Mouse (Mus musculus): ENCODE results near the gene Ccdc85c. TPM values are rescaled to one million over a fixed set of nuclear protein-coding genes. Genes with fewer than 3 reads are reported as not detected.

Ccdc85c gene
- polyA plus RNA-seq, 1 experiment from 2014 or later: 4.9 TPM

GRCm38 (mm10) chr12:108292419-108292818, 17.2 kb upstream of the Ccdc85c start:
- Histone ChIP-seq H3K9me3 (no peaks in the 10 kb centered on the region), H3K4me1 (peaks cover 5% of the 10 kb centered on the region), H3K27ac (no peak overlapping the region), H3K4me2 (peak overlapping the region; percentile 4), H3K36me3 (no peaks in the 10 kb centered on the region), H3K27me3 (no peaks in the 10 kb centered on the region), H3K4me3 (no peak overlapping the region), H3K9ac (no peak overlapping the region)
- ATAC-seq (ENCODE audit: borderline replicate concordance, extremely low read depth, low FRiP score, low TSS enrichment): peak; percentile 41; the same call in 1 of the 2 replicates
- WGBS: 11% methylated on average over 9 of the region's 9 CpGs

DNA sequence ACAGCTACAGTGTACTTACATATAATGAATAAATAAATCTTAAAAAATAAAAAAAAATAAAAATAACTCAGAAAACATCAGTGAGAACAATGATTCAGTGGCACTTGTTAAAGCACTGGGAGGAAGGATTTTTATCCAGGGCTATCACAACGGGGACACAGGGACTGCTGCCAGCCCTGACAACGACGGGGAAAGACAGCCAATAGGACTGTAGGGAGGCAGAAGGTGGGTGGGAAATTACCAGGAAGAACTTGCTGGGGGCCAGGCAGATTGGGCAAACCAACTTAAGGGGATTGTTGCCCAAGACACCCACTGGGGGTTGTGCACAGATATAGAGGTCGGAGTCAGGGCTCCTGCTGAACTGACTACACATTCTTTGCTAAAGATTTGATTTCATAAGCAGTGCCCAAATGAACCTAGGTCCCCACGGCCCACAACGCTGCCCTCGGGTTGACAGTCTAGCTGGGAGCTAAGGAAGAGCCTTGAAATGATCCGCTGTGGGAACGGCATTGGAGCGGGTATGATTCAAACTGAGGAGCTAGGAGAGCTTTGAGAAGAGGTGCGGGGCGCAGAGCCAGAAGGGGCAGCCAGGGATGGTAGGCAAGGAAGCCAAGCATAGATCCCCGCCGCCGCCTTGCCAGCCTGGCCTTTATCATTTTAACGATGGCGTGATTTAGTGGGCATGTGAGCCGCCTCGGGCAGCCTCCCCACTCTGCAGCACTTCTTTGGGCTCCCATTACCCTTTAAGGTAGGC, 13.1 kb upstream of the Ccdc85c start:
- ATAC-seq (ENCODE audit: borderline replicate concordance, extremely low read depth, low FRiP score, low TSS enrichment): no peak
- Histone ChIP-seq H3K27me3 (no peaks in the 10 kb centered on the region), H3K4me2 (no peak overlapping the region), H3K9me3 (no peaks in the 10 kb centered on the region), H3K4me3 (no peak overlapping the region), H3K9ac (no peak overlapping the region), H3K27ac (no peak overlapping the region), H3K4me1 (peaks cover 22% of the 10 kb centered on the region), H3K36me3 (no peaks in the 10 kb centered on the region)
- WGBS: 82% methylated on average over 19 of the region's 19 CpGs

DNA sequence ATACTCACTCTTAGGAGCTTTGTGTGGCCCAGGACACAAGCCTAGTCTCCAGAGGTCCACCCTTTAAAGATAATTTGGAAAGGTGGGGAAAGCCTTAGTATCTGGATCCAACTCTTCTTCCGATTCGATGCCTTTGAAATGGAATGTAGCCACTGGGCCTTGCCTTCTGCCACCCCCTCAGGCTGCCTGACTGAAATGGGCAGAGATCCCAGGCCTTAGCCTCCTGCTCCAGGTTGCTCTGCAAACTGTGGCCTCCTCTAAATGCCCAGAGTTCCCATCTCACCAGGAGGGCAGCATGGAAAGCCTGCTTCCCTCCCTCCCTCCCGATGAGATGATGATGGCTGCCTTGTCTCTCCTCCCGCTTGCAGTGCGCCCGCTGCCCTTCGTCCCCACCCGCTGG, 11.8 kb upstream of the Ccdc85c start:
- no peaks in the 10 kb centered on the region for H3K36me3 ChIP-seq
- H3K4me2 ChIP-seq: no peak overlapping the region
- no peak overlapping the region for H3K27ac ChIP-seq
- H3K9me3 ChIP-seq: no peaks in the 10 kb centered on the region
- no peak for ATAC-seq (ENCODE audit: borderline replicate concordance, extremely low read depth, low FRiP score, low TSS enrichment)
- WGBS: 76% methylated on average over 3 of the region's 8 CpGs
- no peaks in the 10 kb centered on the region for H3K27me3 ChIP-seq
- H3K4me3 ChIP-seq: no peak overlapping the region
- peaks cover 17% of the 10 kb centered on the region for H3K4me1 ChIP-seq
- no peak overlapping the region for H3K9ac ChIP-seq

DNA sequence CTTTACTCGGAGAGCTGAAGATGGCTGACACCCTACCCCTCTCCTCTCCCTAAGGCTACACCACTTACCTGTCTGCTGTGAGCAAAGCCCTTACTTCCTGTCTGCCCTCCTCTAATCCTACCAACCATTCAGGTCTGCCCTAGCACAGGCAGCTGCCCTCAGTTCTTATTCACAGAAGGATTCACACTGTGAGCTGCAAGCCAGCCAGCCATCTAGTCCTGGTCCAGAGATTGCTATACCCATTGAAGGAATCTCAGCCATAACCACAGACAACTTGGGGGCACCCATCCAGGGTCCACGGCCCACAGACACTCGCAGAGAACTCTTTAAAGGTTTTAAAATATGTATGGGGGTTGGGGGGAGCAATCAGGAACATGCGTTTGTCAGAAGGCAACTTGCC, 11.2 kb upstream of the Ccdc85c start:
- Histone ChIP-seq H3K9me3 (no peaks in the 10 kb centered on the region), H3K27me3 (no peaks in the 10 kb centered on the region), H3K4me3 (no peak overlapping the region), H3K4me2 (no peak overlapping the region), H3K27ac (no peak overlapping the region; the same call in 1 of the 2 replicates), H3K9ac (no peak overlapping the region), H3K4me1 (peaks cover 17% of the 10 kb centered on the region), H3K36me3 (no peaks in the 10 kb centered on the region)
- no peak for ATAC-seq (ENCODE audit: borderline replicate concordance, extremely low read depth, low FRiP score, low TSS enrichment)
- WGBS: 67% methylated on average over 4 of the region's 4 CpGs

DNA sequence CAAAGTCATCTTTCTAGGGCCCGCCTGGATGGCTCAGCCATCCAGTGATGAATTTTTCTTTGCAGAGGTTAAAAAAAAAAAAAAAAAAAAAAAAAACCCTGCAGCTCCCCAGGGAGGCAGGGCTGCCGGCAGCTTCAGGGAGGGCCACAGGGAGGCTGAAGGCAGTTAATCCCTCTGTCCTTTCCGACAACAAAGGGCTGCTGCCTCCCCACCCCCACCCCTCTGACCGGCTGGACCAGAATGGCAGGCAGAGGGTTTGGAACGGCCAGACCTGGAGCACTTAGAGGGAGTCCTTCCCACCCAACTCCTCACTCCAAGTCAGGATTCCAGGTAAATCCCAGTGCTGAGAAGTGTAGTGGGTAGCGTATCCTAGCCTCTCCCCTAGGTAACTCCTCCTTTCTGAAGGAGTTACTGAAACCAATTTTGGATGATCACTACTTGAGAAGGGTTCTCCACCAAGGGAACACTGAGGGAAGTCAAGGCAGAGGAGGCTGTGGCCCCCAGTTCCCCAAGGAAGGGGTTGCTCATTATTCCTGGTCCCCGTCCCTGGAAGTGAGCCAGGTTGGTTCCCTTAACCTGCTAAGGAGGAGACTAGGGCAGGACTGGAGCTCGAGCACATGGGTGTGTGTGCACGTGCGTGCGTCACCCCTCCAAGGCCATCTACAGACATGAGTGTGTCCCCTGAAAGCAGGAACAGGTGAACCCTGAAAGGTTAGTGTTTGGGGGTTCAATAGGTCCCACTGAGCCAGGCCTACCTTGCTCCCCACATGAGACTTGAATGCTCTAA, 10.2 kb upstream of the Ccdc85c start:
- WGBS: 35% methylated on average over 11 of the region's 11 CpGs
- Histone ChIP-seq H3K9me3 (no peaks in the 10 kb centered on the region), H3K27ac (peak overlapping the region; percentile 41), H3K36me3 (no peaks in the 10 kb centered on the region), H3K9ac (no peak overlapping the region), H3K27me3 (no peaks in the 10 kb centered on the region), H3K4me2 (peak overlapping the region; percentile 14), H3K4me3 (no peak overlapping the region), H3K4me1 (peaks cover 17% of the 10 kb centered on the region)
- peak; percentile 50 for ATAC-seq (ENCODE audit: borderline replicate concordance, extremely low read depth, low FRiP score, low TSS enrichment)

- no peak overlapping the region for H3K9ac ChIP-seq
- WGBS: 32% methylated on average over 14 of the region's 14 CpGs
- no peaks in the 10 kb centered on the region for H3K9me3 ChIP-seq
- H3K36me3 ChIP-seq: no peaks in the 10 kb centered on the region
- H3K27me3 ChIP-seq: no peaks in the 10 kb centered on the region
- peak overlapping the region; percentile 41; the same call in 1 of the 2 replicates for H3K27ac ChIP-seq
- no peak overlapping the region for H3K4me3 ChIP-seq
- peak; percentile 20; the same call in 1 of the 2 replicates for ATAC-seq (ENCODE audit: borderline replicate concordance, extremely low read depth, low FRiP score, low TSS enrichment)
- H3K4me1 ChIP-seq: peaks cover 17% of the 10 kb centered on the region
- peak overlapping the region; percentile 14 for H3K4me2 ChIP-seq
Observed at GRCm38 (mm10) chr12:108284455-108285224, 9.4 kb upstream of the Ccdc85c start.

DNA sequence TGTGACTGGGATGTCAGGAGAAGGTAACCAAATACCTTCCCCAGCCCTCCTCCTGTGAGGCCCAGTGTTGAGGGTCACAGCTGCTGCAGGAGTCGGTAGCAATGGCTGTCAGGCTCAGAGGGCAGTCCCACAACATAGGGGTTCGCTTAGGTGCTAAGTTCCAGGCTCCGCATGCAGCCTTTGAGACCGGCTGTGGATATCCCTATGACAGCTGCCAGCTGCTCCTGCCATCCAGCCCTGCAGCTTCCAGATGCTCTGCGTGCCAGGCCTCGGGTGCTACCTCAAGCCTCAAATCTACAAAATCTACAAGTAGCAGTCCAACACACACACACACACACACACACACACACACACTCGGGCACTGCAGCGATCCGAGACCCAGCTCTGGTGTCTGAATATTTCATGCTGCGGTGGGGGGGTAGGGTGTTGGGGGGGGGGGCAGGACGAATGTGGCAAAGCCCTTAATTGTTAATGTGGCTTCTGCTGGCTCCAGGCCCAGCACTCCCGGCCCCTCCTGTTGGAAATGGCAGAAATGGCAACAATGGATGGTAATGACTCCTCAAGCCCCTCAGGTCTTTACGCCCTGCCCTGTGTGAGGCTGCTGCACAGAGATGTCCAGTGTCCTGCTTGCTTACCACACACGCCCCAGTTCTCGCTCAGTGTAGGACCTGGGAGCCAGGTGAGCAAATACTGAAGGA, 3.1 kb upstream of the Ccdc85c start:
- no peak overlapping the region for H3K4me3 ChIP-seq
- 0 out of 2 replicates have a peak overlapping the region, but pooled peaks have one; percentile 83 for H3K4me2 ChIP-seq
- no peak overlapping the region for H3K9ac ChIP-seq
- H3K27me3 ChIP-seq: peaks cover 11% of the 10 kb centered on the region; the same call in 1 of the 2 replicates
- WGBS: 35% methylated on average over 15 of the region's 15 CpGs
- ATAC-seq (ENCODE audit: borderline replicate concordance, extremely low read depth, low FRiP score, low TSS enrichment): no peak
- H3K4me1 ChIP-seq: peaks cover 44% of the 10 kb centered on the region
- H3K36me3 ChIP-seq: no peaks in the 10 kb centered on the region
- no peaks in the 10 kb centered on the region for H3K9me3 ChIP-seq
- H3K27ac ChIP-seq: no peak overlapping the region; the same call in 1 of the 2 replicates

DNA sequence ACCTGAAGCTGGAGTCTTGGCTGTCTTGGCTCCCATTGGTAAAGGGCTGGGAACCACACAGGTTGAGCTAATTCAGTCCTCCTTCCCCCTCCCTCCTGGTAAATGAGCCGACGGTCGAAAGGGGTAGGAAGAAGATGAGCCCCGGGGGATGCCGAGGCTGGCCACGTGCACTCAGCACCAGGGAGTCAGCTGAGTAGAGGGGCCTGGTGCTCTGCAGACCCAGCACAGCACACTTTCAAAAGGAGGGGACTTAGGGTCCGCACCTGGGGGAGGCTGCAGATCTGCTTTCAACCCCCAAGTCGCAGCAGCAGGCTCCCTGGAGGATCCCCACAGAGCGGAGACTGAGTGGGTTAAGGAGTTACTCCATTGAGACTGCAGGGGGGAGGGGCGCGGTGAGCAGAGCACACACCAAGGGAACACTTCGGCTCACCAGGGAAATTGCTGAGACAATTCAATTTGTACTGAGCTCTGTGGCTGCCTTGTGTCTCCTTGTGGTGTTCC, 2.2 kb upstream of the Ccdc85c start:
- Histone ChIP-seq H3K4me2 (peak overlapping the region; percentile 83), H3K9me3 (no peaks in the 10 kb centered on the region), H3K36me3 (no peaks in the 10 kb centered on the region), H3K27ac (no peak overlapping the region), H3K9ac (peak overlapping the region; percentile 10; the same call in 1 of the 2 replicates), H3K4me3 (peak overlapping the region; percentile 10; the same call in 1 of the 2 replicates), H3K27me3 (peaks cover 11% of the 10 kb centered on the region; the same call in 1 of the 2 replicates), H3K4me1 (peaks cover 53% of the 10 kb centered on the region)
- ATAC-seq (ENCODE audit: borderline replicate concordance, extremely low read depth, low FRiP score, low TSS enrichment): no peak
- 9% methylated on average over 12 of the region's 12 CpGs for WGBS

DNA sequence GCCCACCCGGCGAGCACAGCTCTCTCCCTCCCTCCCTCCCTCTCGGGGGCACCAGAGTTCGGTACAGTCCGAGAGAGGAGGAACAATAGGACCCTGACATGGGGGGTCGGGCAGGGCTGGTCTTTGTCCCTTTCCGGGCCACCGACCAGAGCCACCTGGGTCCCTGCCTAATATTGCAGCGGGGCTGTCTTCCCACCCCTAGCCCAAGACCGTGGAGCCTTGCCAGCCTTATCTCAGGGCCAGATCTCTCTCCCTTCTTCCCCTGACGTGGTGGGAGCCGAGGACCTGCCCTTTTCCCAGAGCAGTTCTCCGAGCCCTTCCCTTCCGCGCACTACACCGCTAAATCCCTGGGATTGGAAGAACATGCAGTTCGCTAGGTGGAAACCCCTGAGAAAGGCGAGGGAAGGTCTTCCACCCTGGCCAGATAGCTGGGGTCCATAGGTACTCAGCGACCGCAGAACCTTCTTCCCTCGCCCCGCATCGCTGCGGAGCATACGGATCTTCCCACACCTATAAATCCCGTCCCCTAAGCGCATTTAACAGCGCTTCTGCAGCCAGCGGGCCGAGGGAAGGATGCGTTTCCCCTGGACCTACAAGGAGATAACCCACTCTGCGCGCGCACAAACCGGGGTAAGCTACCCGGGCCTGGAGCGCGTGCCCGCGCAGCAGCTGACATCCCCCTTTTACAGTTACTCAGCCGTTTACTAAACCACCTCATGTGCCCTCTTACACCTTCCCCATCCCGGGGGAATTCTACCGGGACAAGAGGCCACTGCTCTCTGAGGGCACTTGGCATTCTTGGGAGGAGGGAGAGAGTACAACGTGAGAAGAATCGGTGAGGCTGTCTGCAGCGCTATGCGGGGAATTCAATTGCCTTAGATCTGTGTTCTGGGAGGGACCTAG, 946 bp upstream of the Ccdc85c start:
- Histone ChIP-seq H3K27ac (peak overlapping the region; percentile 77), H3K27me3 (peaks cover 11% of the 10 kb centered on the region; the same call in 1 of the 2 replicates), H3K9ac (peak overlapping the region; percentile 57), H3K4me3 (peak overlapping the region; percentile 67), H3K4me1 (peaks cover 65% of the 10 kb centered on the region), H3K36me3 (no peaks in the 10 kb centered on the region), H3K4me2 (peak overlapping the region; percentile 83), H3K9me3 (no peaks in the 10 kb centered on the region)
- ATAC-seq (ENCODE audit: borderline replicate concordance, extremely low read depth, low FRiP score, low TSS enrichment): peak; percentile 32; the same call in 1 of the 2 replicates
- under 1% methylated on average over 46 of the region's 47 CpGs for WGBS

DNA sequence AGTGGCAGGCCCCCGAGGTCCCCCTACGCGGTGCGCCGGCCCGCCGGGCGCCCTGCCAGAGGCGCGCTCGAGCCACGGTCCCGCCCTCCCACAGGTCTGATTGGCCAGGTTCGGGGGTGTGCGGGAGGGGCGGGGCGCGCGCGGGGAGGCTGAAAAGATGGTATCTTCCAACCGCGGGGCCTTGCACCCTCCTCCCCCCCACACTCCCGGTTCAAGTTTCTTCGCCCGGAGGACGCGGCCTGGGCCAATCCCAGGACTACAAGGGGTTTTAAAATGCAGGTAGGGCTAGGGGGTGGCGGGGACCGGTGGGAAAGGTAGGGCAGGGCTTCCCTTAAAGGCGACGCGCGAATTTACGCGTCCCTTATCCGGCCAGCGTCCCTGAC, 274 bp upstream of the Ccdc85c start:
- peak; percentile 96 for ATAC-seq (ENCODE audit: borderline replicate concordance, extremely low read depth, low FRiP score, low TSS enrichment)
- no peaks in the 10 kb centered on the region for H3K9me3 ChIP-seq
- WGBS: under 1% methylated on average over 26 of the region's 37 CpGs

More for the DNA sequence above, 274 bp upstream of the Ccdc85c start:
- H3K4me2 ChIP-seq: peak overlapping the region; percentile 83
- peak overlapping the region; percentile 77 for H3K27ac ChIP-seq
- H3K36me3 ChIP-seq: no peaks in the 10 kb centered on the region
- H3K4me1 ChIP-seq: peaks cover 70% of the 10 kb centered on the region
- H3K27me3 ChIP-seq: peaks cover 11% of the 10 kb centered on the region; the same call in 1 of the 2 replicates
- H3K9ac ChIP-seq: peak overlapping the region; percentile 57
- H3K4me3 ChIP-seq: peak overlapping the region; percentile 67

Data from lung, embryonic 15.5 days (tissue).